Mouse (Mus musculus): ENCODE measurements around the gene Ovol2.

- TF ChIP-seq CTCF (IDR thresholded peaks at IDR 0.05; ENCODE audit: extremely low read depth, insufficient read depth, low read length) (no peak), POLR2A (IDR thresholded peaks at IDR 0.05; ENCODE audit: extremely low read depth, insufficient read depth, low read length) (no peak)
These were observed 65.8 kb downstream of the Ovol2 start for GRCm38 (mm10) chr2:144265916-144266683.
